Mouse (Mus musculus): ENCODE measurements around the gene Ccdc121. TPM values are rescaled to one million over a fixed set of nuclear protein-coding genes. Genes with fewer than 3 reads are reported as not detected.
"Not testable (repeated sequence)": the region's sequence is repeated elsewhere in the genome, so short reads cannot be mapped to it uniquely, and the experiment has no call there.

Gene Ccdc121
- polyA plus RNA-seq, 1 experiment from 2014 or later, result not detected

- Histone ChIP-seq H3K36me3 (no peaks in the 10 kb centered on the region), H3K4me1 (replicated peaks) (peaks cover 33% of the 10 kb centered on the region), H3K9ac (replicated peaks) (no peak overlapping the region), H3K9me3 (no peaks in the 10 kb centered on the region), H3K27ac (no peak overlapping the region), H3K4me2 (no peak overlapping the region), H3K27me3 (peaks cover 6% of the 10 kb centered on the region; the same call in 1 of the 2 replicates), H3K4me3 (replicated peaks) (no peak overlapping the region)
- WGBS, result 93% methylated on average over 9 of the region's 9 CpGs
- no peak for ATAC-seq (ENCODE audit: insufficient number of reproducible peaks, insufficient read depth, low FRiP score, low TSS enrichment, low read depth)
These were observed 26.6 kb upstream of the Ccdc121 start for GRCm38 (mm10) chr1:181537627-181538525.

- no peak for ATAC-seq (ENCODE audit: insufficient number of reproducible peaks, insufficient read depth, low FRiP score, low TSS enrichment, low read depth)
- H3K27ac ChIP-seq, result no peak overlapping the region
- H3K27me3 ChIP-seq, result peaks cover 10% of the 10 kb centered on the region; the same call in 1 of the 2 replicates
- H3K9me3 ChIP-seq, result no peaks in the 10 kb centered on the region
- no peak overlapping the region for H3K9ac ChIP-seq (replicated peaks)
- no peak overlapping the region for H3K4me2 ChIP-seq
- 62% methylated on average over 10 of the region's 10 CpGs for WGBS
- H3K36me3 ChIP-seq, result no peaks in the 10 kb centered on the region
- H3K4me1 ChIP-seq (replicated peaks), result peaks cover 27% of the 10 kb centered on the region
- no peak overlapping the region for H3K4me3 ChIP-seq (replicated peaks)
These were observed 24.1 kb upstream of the Ccdc121 start for GRCm38 (mm10) chr1:181535165-181535873.

GRCm38 (mm10) chr1:181529368-181529767 is 18.1 kb upstream of the Ccdc121 start:
- WGBS, result 70% methylated on average over 4 of the region's 4 CpGs
- H3K27ac ChIP-seq, result no peak overlapping the region
- no peak for ATAC-seq (ENCODE audit: insufficient number of reproducible peaks, insufficient read depth, low FRiP score, low TSS enrichment, low read depth)

GRCm38 (mm10) chr1:181525996-181526395 is 14.7 kb upstream of the Ccdc121 start:
- H3K9ac ChIP-seq (replicated peaks), result no peak overlapping the region
- H3K4me3 ChIP-seq (replicated peaks), result no peak overlapping the region
- H3K27me3 ChIP-seq, result no peaks in the 10 kb centered on the region
- peaks cover 3% of the 10 kb centered on the region; the same call in 1 of the 2 replicates for H3K9me3 ChIP-seq
- no peaks in the 10 kb centered on the region for H3K36me3 ChIP-seq
- no peak overlapping the region for H3K4me2 ChIP-seq
- no peak for ATAC-seq (ENCODE audit: insufficient number of reproducible peaks, insufficient read depth, low FRiP score, low TSS enrichment, low read depth)
- peaks cover 32% of the 10 kb centered on the region for H3K4me1 ChIP-seq (replicated peaks)
- WGBS, result 54% methylated on average over 5 of the region's 5 CpGs
- H3K27ac ChIP-seq, result no peak overlapping the region

More at GRCm38 (mm10) chr1:181529368-181529767, 18.1 kb upstream of the Ccdc121 start:
- Histone ChIP-seq H3K9me3 (peaks cover 3% of the 10 kb centered on the region; the same call in 1 of the 2 replicates), H3K9ac (replicated peaks) (no peak overlapping the region), H3K4me1 (replicated peaks) (peaks cover 25% of the 10 kb centered on the region), H3K4me2 (no peak overlapping the region), H3K4me3 (replicated peaks) (no peak overlapping the region), H3K36me3 (no peaks in the 10 kb centered on the region), H3K27me3 (0 out of 2 replicates have a peak, but pooled peaks cover 4% of the 10 kb centered on the region)

GRCm38 (mm10) chr1:181523831-181524230 is 12.6 kb upstream of the Ccdc121 start:
- H3K4me2 ChIP-seq, result no peak overlapping the region
- no peaks in the 10 kb centered on the region for H3K36me3 ChIP-seq
- no peak overlapping the region for H3K27ac ChIP-seq
- WGBS, result 70% methylated on average over 5 of the region's 5 CpGs
- H3K4me3 ChIP-seq (replicated peaks), result no peak overlapping the region
- no peaks in the 10 kb centered on the region for H3K27me3 ChIP-seq
- H3K9me3 ChIP-seq, result peaks cover 3% of the 10 kb centered on the region; the same call in 1 of the 2 replicates
- peaks cover 33% of the 10 kb centered on the region for H3K4me1 ChIP-seq (replicated peaks)
- no peak overlapping the region for H3K9ac ChIP-seq (replicated peaks)
- ATAC-seq (ENCODE audit: insufficient number of reproducible peaks, insufficient read depth, low FRiP score, low TSS enrichment, low read depth), result no peak

GRCm38 (mm10) chr1:181521401-181522091 is 10.3 kb upstream of the Ccdc121 start:
- H3K4me1 ChIP-seq (replicated peaks), result peaks cover 22% of the 10 kb centered on the region
- no peak overlapping the region for H3K9ac ChIP-seq (replicated peaks)
- no peaks in the 10 kb centered on the region for H3K9me3 ChIP-seq
- 73% methylated on average over 11 of the region's 11 CpGs for WGBS
- H3K27me3 ChIP-seq, result no peaks in the 10 kb centered on the region
- no peak overlapping the region for H3K4me3 ChIP-seq (replicated peaks)
- no peak for ATAC-seq (ENCODE audit: insufficient number of reproducible peaks, insufficient read depth, low FRiP score, low TSS enrichment, low read depth)
- H3K27ac ChIP-seq, result no peak overlapping the region
- H3K4me2 ChIP-seq, result no peak overlapping the region
- H3K36me3 ChIP-seq, result no peaks in the 10 kb centered on the region

- Histone ChIP-seq H3K4me2 (no peak overlapping the region), H3K36me3 (no peaks in the 10 kb centered on the region), H3K4me1 (replicated peaks) (peaks cover 13% of the 10 kb centered on the region), H3K9me3 (no peaks in the 10 kb centered on the region), H3K9ac (replicated peaks) (no peak overlapping the region), H3K4me3 (replicated peaks) (no peak overlapping the region), H3K27me3 (no peaks in the 10 kb centered on the region), H3K27ac (no peak overlapping the region)
- ATAC-seq (ENCODE audit: insufficient number of reproducible peaks, insufficient read depth, low FRiP score, low TSS enrichment, low read depth), result no peak
- 80% methylated on average over 4 of the region's 4 CpGs for WGBS
These were observed 7.9 kb upstream of the Ccdc121 start for GRCm38 (mm10) chr1:181519137-181519536.

GRCm38 (mm10) chr1:181518046-181518445 is 6.8 kb upstream of the Ccdc121 start:
- WGBS, result 92% methylated on average over 9 of the region's 9 CpGs
- Histone ChIP-seq H3K4me3 (replicated peaks) (no peak overlapping the region), H3K9ac (replicated peaks) (no peak overlapping the region), H3K27ac (no peak overlapping the region), H3K4me1 (replicated peaks) (peaks cover 13% of the 10 kb centered on the region), H3K27me3 (no peaks in the 10 kb centered on the region), H3K4me2 (no peak overlapping the region), H3K36me3 (no peaks in the 10 kb centered on the region), H3K9me3 (no peaks in the 10 kb centered on the region)
- ATAC-seq (ENCODE audit: insufficient number of reproducible peaks, insufficient read depth, low FRiP score, low TSS enrichment, low read depth), result no peak

GRCm38 (mm10) chr1:181512430-181513129 is 1.3 kb upstream of the Ccdc121 start:
- 79% methylated on average over 15 of the region's 15 CpGs for WGBS
- Histone ChIP-seq H3K36me3 (no peaks in the 10 kb centered on the region), H3K4me1 (replicated peaks) (peaks cover 4% of the 10 kb centered on the region; the same call in 1 of the 2 replicates), H3K4me2 (no peak overlapping the region), H3K9ac (replicated peaks) (no peak overlapping the region), H3K27ac (no peak overlapping the region), H3K4me3 (replicated peaks) (no peak overlapping the region), H3K27me3 (no peaks in the 10 kb centered on the region), H3K9me3 (no peaks in the 10 kb centered on the region)
- no peak for ATAC-seq (ENCODE audit: insufficient number of reproducible peaks, insufficient read depth, low FRiP score, low TSS enrichment, low read depth)

GRCm38 (mm10) chr1:181510855-181511254 is 396 bp downstream of the Ccdc121 start:
- not testable (repeated sequence) for H3K9ac ChIP-seq (replicated peaks); H3K27ac ChIP-seq; H3K36me3 ChIP-seq; H3K4me2 ChIP-seq; H3K9me3 ChIP-seq; ATAC-seq (ENCODE audit: insufficient number of reproducible peaks, insufficient read depth, low FRiP score, low TSS enrichment, low read depth); H3K27me3 ChIP-seq; H3K4me1 ChIP-seq (replicated peaks); H3K4me3 ChIP-seq (replicated peaks)
- 77% methylated on average over 11 of the region's 11 CpGs for WGBS

Measured in limb, embryonic 12.5 days (tissue).